Mouse (Mus musculus): Measurements from ENCODE around the gene Mccc1.

Gene Mccc1

DNA sequence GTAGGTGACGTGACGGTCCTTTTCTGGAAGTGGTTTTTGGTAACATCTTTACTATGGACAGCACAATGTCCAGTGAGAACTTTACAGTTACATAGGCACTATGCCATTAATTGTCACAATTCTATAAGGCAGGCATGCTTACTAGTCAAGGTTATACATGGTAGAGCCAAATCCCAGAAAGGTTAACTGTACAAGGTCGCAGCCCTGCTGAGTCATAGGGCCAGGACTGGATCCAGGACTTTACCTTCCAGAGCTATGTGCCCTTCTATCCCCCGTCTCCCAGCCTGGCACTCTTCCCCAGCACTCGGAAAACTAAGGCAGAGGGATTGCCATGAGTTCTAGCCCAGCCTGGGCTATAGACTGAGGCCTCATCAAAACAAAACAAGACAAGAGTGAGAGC, 36.6 kb downstream of the Mccc1 start:
- DNase-seq, result no peak

- no peak for DNase-seq
These were observed 37.1 kb downstream of the Mccc1 start for GRCm38 (mm10) chr3:35963401-35963800.

- DNase-seq, result no peak
These were observed 37.5 kb downstream of the Mccc1 start for GRCm38 (mm10) chr3:35962967-35963366.

DNA sequence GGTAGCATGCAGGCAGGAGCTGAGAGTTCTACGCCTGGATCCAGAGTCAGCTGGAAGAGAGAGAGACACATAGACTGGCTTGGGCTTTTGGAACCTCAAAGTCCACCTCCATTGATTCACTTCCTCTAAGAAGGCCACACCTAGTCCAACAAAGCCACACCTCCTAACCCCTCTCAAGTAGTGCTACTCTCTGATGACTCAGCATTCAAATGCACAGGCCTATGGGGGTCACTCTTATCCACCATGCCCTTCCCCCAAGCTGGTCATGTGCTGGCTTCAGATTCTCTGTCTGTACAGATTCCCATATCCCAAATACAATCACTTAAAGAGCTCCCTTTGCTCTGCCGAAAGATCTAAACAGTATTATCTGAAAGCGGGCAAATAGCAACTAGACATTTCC, 43.2 kb downstream of the Mccc1 start:
- DNase-seq, result no peak

DNA sequence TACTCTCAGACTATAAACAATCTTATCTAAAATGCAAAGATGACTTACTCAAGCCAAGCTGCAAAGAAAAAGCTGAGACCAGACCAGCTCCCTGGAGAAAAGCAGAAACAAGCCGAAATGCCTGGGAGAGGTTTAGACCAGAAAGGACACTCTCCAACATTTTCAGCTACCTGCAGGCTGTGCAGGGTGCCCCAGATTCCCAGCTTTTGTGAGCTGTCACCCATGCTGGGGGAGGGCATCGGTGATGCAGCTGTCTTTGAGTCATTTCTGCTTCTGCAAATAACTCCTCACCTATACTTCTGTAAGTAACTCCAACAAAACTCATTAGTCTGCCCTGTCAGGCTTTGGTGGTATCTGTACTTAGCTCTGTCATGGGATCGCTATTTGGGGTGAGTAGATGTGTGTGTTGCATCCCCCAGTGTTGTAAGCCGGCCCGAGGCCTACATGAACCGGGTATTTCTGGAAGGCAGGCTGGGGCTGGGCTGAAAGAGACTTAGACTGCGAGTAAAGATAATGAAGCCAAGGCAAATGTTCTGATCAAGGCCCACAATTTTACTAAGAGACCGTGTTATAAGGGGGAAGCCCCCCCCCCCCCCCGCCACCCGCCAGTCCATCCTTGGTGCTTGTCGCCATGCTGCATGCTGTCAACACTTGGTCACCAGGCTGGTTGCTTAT, 45.4 kb downstream of the Mccc1 start:
- no peak for DNase-seq

DNA sequence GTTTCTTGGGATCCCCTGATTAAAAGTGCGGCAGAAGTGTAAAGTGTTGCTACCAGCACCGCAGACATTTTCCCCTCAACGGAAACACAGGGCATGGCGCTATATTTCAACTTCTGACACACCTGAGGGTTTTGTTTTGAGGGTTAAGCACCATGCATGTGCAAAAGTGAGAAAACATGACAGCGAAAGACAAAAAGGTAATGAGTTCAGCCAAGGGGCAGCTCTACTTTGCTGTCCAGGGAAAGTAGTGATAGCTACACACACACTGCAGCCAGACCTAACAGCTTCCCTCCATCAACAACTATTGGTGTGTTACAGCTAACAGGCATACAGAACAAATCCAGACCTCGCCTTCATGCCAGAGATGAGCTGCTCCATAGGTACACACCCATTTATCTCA, 46.7 kb downstream of the Mccc1 start:
- no peak for DNase-seq

- no peak for DNase-seq
These were observed 47.3 kb downstream of the Mccc1 start for GRCm38 (mm10) chr3:35953184-35953583.

GRCm38 (mm10) chr3:35948197-35948596, 52.3 kb downstream of the Mccc1 start:
- DNase-seq, result no peak

- no peak for DNase-seq
These were observed 59.9 kb downstream of the Mccc1 start for GRCm38 (mm10) chr3:35940520-35941135.

DNA sequence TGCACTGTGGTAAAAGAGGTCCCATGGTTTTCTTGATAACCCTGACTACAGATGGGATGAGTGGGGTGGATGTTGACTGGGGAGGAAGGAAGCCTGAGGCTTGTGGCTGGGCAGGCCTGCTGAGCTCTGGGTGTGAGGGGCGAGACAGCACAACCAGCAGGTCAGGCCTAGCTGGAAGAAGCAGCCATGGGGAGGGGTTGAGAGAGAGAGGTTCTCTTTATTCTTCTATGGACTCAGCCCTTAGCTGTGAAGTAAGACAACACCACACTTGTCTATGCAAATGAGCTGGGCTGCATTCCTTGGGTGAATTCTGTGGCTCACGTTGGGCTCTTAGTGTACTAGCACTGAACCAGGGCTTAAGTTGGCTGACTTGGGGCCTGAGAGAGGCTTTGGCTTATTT, 60.4 kb downstream of the Mccc1 start:
- DNase-seq, result no peak

DNA sequence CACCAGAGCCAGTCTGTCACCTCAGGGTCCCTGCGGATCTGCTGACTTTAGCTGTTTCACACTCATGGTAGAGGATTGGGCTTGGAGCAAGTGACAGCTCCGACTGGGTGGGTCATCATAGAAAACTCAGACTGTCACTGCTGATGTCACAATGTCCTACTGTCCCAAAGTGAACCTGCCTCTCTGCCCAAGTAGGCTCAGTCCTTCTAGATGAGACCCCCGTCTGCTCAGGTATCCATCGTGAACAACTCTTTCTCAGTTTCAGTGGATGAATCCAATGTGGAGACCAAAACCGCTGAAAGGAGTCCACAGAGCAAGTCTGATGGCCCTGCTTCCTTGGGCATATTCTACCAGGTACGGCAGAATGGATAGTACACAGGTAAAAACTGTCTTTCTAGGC, 63.1 kb downstream of the Mccc1 start, which contains the start of gene Dcun1d1:
Gene Dcun1d1, minus strand, starts transcription at position 101 of the 400 bp plus-strand sequence.
- no peak for DNase-seq

DNA sequence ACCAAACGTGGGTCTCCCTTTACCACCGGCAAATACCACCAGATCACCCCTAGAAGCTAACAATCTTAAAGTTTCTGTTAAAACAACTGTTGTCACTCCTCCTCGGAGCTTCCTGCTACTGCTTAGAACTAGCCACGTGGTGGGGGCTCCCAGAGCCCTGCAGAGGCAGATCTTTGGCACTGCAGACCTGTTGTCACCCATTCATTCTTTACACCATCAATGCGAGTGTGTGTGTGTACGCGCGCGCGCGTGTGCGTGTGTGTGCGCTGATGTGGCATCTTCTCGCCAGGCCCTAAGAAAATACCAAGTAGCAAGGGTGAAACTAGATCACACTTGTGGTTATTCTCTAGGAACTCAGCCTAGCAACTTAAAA, 67.1 kb downstream of the Mccc1 start:
- DNase-seq, result peak; percentile 63

- peak; percentile 84 for DNase-seq
These were observed 67.6 kb downstream of the Mccc1 start for GRCm38 (mm10) chr3:35932735-35933404.

- DNase-seq, result peak; percentile 68
These were observed 68.4 kb downstream of the Mccc1 start for GRCm38 (mm10) chr3:35931896-35932727.

DNA sequence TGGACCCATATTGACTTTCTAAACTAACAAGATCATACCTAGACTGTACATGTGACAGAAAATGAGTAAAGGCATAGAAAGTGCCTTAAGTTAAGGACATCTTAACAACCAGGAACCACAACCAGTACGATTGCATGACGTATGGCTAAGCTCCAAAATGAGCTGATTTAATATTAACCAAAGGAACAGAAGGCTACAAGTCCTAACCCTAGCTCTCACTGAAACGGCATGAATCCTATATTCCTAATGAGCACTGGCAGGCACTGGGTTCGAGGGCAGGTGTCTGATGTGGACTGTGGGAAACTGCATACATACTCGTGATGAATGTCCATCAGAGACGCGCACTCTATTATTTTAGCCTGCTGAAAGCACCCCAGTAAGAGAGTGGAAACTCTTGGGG, 69.1 kb downstream of the Mccc1 start:
- no peak for DNase-seq

DNA sequence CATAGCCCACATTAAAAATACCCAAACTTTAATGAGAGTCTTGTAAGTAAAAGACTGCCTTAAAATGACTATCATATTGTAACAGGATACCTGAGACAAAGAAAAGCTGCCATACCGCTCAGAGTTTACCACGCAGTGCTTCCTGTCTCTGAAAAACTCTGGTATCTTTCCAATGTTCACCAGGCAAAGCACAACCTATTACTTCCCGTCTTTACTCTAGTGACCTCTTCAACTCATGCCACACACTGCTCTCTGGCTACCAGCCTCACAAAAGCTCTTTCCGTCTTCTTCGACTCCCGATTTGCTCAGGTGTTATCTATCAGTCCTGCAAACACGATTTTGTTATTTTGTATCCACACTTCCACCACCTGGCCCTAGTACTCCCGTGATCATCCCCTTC, 70.6 kb downstream of the Mccc1 start:
- DNase-seq, result peak; percentile 12

DNA sequence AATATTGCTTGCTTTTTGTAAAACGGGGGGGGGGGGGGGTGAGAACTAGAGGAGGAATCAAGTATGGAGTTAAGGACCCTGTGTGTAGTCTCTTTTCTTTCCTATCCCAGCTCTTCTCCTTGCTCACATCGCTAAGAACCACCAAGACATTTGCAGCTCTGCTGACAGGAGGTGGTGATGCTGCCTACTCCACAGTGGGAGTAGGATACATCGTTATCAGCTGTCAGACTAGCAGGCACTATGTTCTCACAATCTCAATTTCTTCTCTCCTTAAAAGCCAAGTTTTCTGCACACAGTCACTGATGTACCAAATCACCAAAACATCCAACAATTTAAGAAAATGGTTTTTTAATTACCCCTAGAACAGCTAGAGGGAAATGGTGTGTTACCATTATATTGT, 71.1 kb downstream of the Mccc1 start:
- DNase-seq, result no peak

DNA sequence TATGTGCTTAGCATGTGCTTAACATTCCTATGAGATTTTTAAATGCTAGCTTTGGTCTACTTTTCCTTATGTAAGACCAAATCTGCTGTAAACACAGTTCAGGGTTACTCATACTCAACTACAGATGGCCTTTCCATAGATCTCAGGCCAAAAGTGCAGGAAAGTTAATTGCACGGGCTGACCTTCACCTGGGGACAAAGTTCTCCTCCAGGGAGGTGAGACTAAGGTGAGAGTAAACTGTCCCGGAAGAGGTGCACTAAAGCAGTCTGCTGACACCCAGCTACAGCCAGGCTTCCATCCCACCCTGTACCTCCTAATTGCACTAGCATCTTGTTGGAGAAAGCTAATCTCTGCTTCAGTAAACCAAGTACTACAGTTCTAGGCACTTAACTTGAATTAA, 74.6 kb downstream of the Mccc1 start:
- DNase-seq, result no peak

DNA sequence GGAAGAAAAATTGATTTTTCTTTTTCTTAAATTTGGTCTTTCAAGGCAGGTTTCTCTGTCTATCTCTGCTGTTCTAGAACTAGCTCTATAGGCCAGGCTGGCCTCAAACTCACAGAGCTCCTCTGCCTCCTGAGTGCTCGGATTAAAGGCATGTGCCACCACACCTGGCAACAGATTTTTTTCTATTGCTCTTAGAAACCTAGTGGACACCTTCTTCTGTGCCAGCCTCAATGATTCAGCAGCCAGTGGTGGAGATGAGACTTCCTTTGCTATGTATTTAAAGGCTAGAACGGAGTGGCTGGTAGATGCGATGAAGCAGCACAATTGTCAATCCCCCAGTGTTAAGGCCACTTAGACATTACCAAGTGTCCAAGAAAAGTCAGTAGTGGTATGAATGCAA, 76.5 kb downstream of the Mccc1 start:
- no peak for DNase-seq

DNA sequence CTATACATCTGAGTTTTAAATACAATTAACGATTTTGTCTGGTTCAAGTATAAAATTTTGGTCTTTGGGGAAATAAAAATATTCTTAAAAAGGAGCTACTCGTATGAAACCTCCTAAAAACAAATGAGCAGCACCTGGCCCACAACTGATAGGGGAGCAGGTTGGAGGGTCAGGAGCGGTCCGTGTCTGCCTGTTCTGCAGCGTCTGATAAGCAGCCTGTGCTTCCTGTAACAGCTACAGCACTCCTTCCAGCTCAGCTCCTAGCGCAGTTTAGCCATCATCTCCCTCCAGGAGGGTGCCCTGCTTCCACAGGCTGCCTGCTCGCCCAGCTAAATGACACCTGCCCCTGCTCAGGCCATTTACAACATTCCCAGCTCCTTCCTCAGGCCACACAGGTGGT, 77.0 kb downstream of the Mccc1 start:
- DNase-seq, result no peak

DNA sequence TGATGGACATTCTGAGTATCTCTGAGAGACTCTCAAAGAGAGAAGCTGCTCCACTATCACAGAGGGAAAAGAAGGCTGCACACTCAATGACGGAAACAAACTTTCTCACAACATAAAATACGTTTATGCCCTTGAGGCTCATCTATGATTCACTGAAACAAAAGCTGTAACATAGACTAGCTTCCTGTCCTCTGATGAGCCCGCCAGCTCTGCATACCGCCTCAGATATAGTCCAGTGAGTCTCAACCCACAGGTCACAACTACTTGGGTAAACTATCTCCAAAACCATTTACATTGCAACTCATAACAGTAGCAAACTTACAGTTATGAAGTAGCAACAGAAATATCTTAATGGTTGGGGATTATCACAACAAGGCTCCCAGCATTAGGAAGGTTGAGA, 78.0 kb downstream of the Mccc1 start:
- DNase-seq, result no peak

- DNase-seq, result no peak
These were observed 82.2 kb downstream of the Mccc1 start for GRCm38 (mm10) chr3:35918229-35918628.

All from thymus, postnatal 25 days (tissue).